Mouse (Mus musculus) stomach, postnatal 0 days (tissue): Measurements from ENCODE around the gene Mical1.

Experiments used
- CTCF ChIP-seq: IDR thresholded peaks from 2 replicates; pipeline ENCODE4 v1.5.1; 2016; ENCODE audit warnings: antibody characterized with exemption, low read depth, mild to moderate bottlenecking, moderate library complexity
- EP300 ChIP-seq: optimal IDR thresholded peaks from 2 replicates; pipeline ENCODE3; 2016; ENCODE audit warnings: antibody characterized with exemption

GRCm38 (mm10) chr10:41461057-41461722 is 14.9 kb upstream of the Mical1 start:
- TF ChIP-seq CTCF (no peak), EP300 (no peak)
